Mouse (Mus musculus): ENCODE measurements around the gene Rnf220. TPM values are rescaled to one million over a fixed set of nuclear protein-coding genes. Genes with fewer than 3 reads are reported as not detected.

The Rnf220 gene
- polyA plus RNA-seq, 1 experiment from 2014 or later, result 122 TPM

DNA sequence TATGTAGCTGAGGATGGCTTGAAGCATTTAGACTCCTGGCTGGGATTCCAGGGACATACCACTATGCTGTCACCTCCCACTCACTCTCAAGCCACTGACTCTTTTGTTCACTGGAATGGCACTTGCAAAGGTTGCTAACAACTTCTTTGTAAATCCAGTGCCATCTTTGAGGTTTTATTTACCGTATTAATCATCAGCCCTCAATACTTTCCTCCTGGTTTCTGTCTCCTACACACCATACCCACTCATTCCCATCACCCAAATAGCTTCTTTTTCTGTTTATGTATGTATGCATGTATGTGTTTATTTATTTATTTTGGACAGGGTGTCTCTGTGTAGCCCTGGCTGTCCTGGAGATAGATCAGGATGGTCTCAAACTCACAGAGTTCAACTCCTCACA is 245.9 kb downstream of the Rnf220 start:
- no peaks in the 10 kb centered on the region for H3K36me3 ChIP-seq
- H3K4me1 ChIP-seq (replicated peaks), result peaks cover 16% of the 10 kb centered on the region
- no peak overlapping the region for H3K9ac ChIP-seq
- 83% methylated on average over 1 of the region's 1 CpGs for WGBS
- H3K27ac ChIP-seq (replicated peaks), result no peak overlapping the region
- H3K9me3 ChIP-seq, result no peaks in the 10 kb centered on the region
- no peaks in the 10 kb centered on the region for H3K27me3 ChIP-seq
- peak overlapping the region; percentile 65 for H3K4me3 ChIP-seq
- ATAC-seq (ENCODE audit: low FRiP score, low read depth), result no peak
- peak overlapping the region; percentile 73 for H3K4me2 ChIP-seq

GRCm38 (mm10) chr4:117240867-117241266 is 256.0 kb downstream of the Rnf220 start:
- no peaks in the 10 kb centered on the region for H3K4me1 ChIP-seq (replicated peaks)
- H3K4me3 ChIP-seq, result no peak overlapping the region
- no peak overlapping the region for H3K4me2 ChIP-seq
- no peaks in the 10 kb centered on the region for H3K27me3 ChIP-seq
- no peaks in the 10 kb centered on the region for H3K36me3 ChIP-seq
- no peaks in the 10 kb centered on the region for H3K9me3 ChIP-seq
- no peak for ATAC-seq (ENCODE audit: low FRiP score, low read depth)
- WGBS, result 69% methylated on average over 6 of the region's 6 CpGs
- H3K9ac ChIP-seq, result no peak overlapping the region
- no peak overlapping the region for H3K27ac ChIP-seq (replicated peaks)

DNA sequence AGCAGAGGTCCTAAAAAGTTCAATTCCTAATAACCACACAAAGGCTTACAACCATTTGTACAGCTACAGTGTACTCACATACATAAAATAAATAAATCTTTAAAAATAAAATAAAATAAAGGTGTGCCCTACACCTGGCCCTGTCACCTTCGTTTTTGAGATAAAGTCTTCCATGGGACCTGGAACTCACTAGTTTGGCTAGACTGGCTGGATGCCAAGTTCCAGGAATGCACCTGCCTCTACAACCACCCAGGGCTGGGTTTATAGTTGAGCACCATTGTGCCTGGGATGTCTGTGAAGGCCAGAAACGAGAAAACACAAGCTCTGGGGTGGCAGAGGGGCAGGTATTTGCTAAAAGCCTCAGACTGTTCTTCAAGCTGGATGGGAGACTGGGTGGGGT is 257.7 kb downstream of the Rnf220 start:
- H3K27ac ChIP-seq (replicated peaks), result no peak overlapping the region
- H3K9ac ChIP-seq, result no peak overlapping the region
- WGBS, result 48% methylated on average over 2 of the region's 2 CpGs
- ATAC-seq (ENCODE audit: low FRiP score, low read depth), result no peak
- no peaks in the 10 kb centered on the region for H3K9me3 ChIP-seq
- H3K4me2 ChIP-seq, result no peak overlapping the region
- no peaks in the 10 kb centered on the region for H3K4me1 ChIP-seq (replicated peaks)
- no peak overlapping the region for H3K4me3 ChIP-seq
- H3K36me3 ChIP-seq, result no peaks in the 10 kb centered on the region
- no peaks in the 10 kb centered on the region for H3K27me3 ChIP-seq

DNA sequence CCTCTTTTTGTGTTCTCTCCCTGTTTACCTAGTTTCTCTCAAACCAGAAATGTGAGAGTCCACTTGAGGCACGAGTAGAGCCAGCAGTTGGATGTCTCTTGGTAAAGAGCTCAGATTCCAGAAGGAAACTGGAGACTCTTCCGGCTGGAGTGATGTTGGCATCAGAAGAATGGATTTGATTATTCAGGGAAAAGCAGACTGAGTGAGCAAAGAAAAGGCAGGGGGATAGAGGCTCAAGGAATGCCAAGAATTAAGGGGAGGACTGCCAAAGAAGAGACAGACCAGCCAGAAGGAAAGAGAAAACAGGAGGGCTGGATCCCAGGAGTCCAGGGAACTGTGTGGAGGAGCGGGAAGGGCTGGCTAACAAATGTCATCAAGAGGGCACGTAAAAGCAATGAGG is 261.0 kb downstream of the Rnf220 start:
- no peaks in the 10 kb centered on the region for H3K4me1 ChIP-seq (replicated peaks)
- no peaks in the 10 kb centered on the region for H3K27me3 ChIP-seq
- ATAC-seq (ENCODE audit: low FRiP score, low read depth), result no peak
- no peak overlapping the region for H3K27ac ChIP-seq (replicated peaks)
- H3K4me3 ChIP-seq, result no peak overlapping the region
- no peak overlapping the region for H3K9ac ChIP-seq
- WGBS, result 61% methylated on average over 4 of the region's 4 CpGs
- H3K36me3 ChIP-seq, result no peaks in the 10 kb centered on the region
- H3K9me3 ChIP-seq, result no peaks in the 10 kb centered on the region
- H3K4me2 ChIP-seq, result no peak overlapping the region

- no peak overlapping the region for H3K4me2 ChIP-seq
- H3K9me3 ChIP-seq, result no peaks in the 10 kb centered on the region
- no peak overlapping the region for H3K27ac ChIP-seq (replicated peaks)
- ATAC-seq (ENCODE audit: low FRiP score, low read depth), result peak; percentile 48; the same call in 1 of the 2 replicates
- H3K27me3 ChIP-seq, result no peaks in the 10 kb centered on the region
- H3K4me3 ChIP-seq, result no peak overlapping the region
- no peak overlapping the region for H3K9ac ChIP-seq
- no peaks in the 10 kb centered on the region for H3K36me3 ChIP-seq
- no peaks in the 10 kb centered on the region for H3K4me1 ChIP-seq (replicated peaks)
- WGBS, result 54% methylated on average over 7 of the region's 7 CpGs
Measured at GRCm38 (mm10) chr4:117234166-117234741, 262.6 kb downstream of the Rnf220 start.

DNA sequence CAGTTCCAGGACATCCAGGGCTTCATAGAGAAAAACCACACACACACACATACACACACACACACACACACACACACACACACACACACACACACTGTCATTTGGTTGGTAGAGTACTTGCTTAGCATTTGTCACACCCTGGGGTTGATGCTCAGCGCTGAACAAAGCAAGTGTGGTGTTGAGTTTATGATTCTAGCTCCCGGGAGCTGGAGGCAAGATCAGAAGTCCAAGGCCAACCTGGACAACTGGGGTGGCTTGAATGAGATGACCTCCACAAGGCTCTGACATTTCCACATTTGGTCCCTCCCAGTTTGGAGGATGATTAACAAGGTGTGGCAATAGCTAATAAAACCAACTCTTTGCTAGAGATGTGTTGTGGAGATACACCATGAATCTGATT is 265.6 kb downstream of the Rnf220 start:
- Histone ChIP-seq H3K9ac (no peak overlapping the region), H3K4me2 (no peak overlapping the region), H3K27ac (replicated peaks) (no peak overlapping the region), H3K36me3 (no peaks in the 10 kb centered on the region), H3K27me3 (no peaks in the 10 kb centered on the region), H3K4me3 (no peak overlapping the region), H3K4me1 (replicated peaks) (no peaks in the 10 kb centered on the region), H3K9me3 (no peaks in the 10 kb centered on the region)
- ATAC-seq (ENCODE audit: low FRiP score, low read depth), result no peak
- 91% methylated on average over 2 of the region's 2 CpGs for WGBS

GRCm38 (mm10) chr4:117230331-117230730 is 266.5 kb downstream of the Rnf220 start:
- WGBS, result 56% methylated on average over 10 of the region's 10 CpGs
- ATAC-seq (ENCODE audit: low FRiP score, low read depth), result no peak
- Histone ChIP-seq H3K4me2 (no peak overlapping the region), H3K36me3 (no peaks in the 10 kb centered on the region), H3K4me1 (replicated peaks) (no peaks in the 10 kb centered on the region), H3K27ac (replicated peaks) (no peak overlapping the region), H3K4me3 (no peak overlapping the region), H3K9me3 (no peaks in the 10 kb centered on the region), H3K27me3 (no peaks in the 10 kb centered on the region), H3K9ac (no peak overlapping the region)

GRCm38 (mm10) chr4:117229590-117229989 is 267.3 kb downstream of the Rnf220 start:
- no peak for ATAC-seq (ENCODE audit: low FRiP score, low read depth)
- H3K27ac ChIP-seq (replicated peaks), result no peak overlapping the region
- H3K9ac ChIP-seq, result no peak overlapping the region
- H3K4me2 ChIP-seq, result no peak overlapping the region
- no peak overlapping the region for H3K4me3 ChIP-seq
- no peaks in the 10 kb centered on the region for H3K36me3 ChIP-seq
- H3K4me1 ChIP-seq (replicated peaks), result no peaks in the 10 kb centered on the region
- no peaks in the 10 kb centered on the region for H3K9me3 ChIP-seq
- 76% methylated on average over 15 of the region's 15 CpGs for WGBS
- no peaks in the 10 kb centered on the region for H3K27me3 ChIP-seq

- Histone ChIP-seq H3K4me2 (no peak overlapping the region), H3K27ac (replicated peaks) (no peak overlapping the region), H3K9ac (no peak overlapping the region), H3K36me3 (no peaks in the 10 kb centered on the region), H3K4me3 (no peak overlapping the region), H3K27me3 (no peaks in the 10 kb centered on the region), H3K9me3 (no peaks in the 10 kb centered on the region), H3K4me1 (replicated peaks) (no peaks in the 10 kb centered on the region)
- no peak for ATAC-seq (ENCODE audit: low FRiP score, low read depth)
Measured at GRCm38 (mm10) chr4:117225250-117225649, 271.6 kb downstream of the Rnf220 start.

DNA sequence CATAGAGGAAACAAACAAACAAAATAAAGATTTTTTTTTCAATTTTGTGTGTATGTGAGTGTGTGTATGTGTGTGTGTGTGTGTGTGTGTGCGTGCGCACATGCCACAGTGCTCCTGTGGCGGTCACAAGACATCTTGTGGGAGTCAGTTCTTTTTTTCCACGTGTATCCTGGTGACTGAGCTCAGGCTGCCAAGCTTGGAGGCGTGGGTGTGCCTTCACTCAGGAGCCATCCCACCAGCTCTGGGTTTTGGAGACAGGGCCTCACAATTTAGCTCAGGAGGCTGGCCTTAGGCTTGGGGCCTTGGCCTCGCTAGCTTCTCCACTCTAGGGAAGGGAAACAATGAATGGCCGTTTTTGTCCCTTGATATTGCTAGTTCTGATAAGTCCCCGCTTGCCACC is 272.7 kb downstream of the Rnf220 start:
- Histone ChIP-seq H3K4me3 (no peak overlapping the region), H3K9me3 (no peaks in the 10 kb centered on the region), H3K36me3 (no peaks in the 10 kb centered on the region), H3K27ac (replicated peaks) (no peak overlapping the region), H3K4me1 (replicated peaks) (no peaks in the 10 kb centered on the region), H3K9ac (no peak overlapping the region), H3K27me3 (no peaks in the 10 kb centered on the region), H3K4me2 (no peak overlapping the region)
- WGBS, result 82% methylated on average over 8 of the region's 8 CpGs
- no peak for ATAC-seq (ENCODE audit: low FRiP score, low read depth)

DNA sequence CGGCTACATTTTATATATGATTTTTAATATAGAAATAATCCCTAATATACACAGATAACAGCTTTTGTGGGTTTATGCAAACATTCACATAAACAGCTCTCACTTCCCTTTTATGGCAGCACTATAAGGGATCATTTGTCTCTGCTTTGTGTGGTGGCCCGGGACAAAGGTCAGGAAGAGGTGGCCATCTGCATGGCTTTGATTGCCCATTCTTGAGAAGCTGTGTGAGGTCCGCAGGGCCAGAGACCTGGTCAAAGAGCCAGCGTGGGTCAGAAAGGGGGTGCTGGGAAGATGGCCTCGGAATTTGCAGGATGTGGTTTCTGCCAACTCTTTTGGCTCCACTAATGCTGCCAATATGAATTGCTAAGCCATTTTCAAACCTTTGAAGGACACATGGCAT is 273.9 kb downstream of the Rnf220 start:
- H3K4me2 ChIP-seq, result no peak overlapping the region
- no peak overlapping the region for H3K27ac ChIP-seq (replicated peaks)
- H3K27me3 ChIP-seq, result no peaks in the 10 kb centered on the region
- no peaks in the 10 kb centered on the region for H3K36me3 ChIP-seq
- no peaks in the 10 kb centered on the region for H3K9me3 ChIP-seq
- ATAC-seq (ENCODE audit: low FRiP score, low read depth), result no peak
- no peak overlapping the region for H3K9ac ChIP-seq
- no peak overlapping the region for H3K4me3 ChIP-seq
- no peaks in the 10 kb centered on the region for H3K4me1 ChIP-seq (replicated peaks)
- WGBS, result 39% methylated on average over 5 of the region's 5 CpGs

DNA sequence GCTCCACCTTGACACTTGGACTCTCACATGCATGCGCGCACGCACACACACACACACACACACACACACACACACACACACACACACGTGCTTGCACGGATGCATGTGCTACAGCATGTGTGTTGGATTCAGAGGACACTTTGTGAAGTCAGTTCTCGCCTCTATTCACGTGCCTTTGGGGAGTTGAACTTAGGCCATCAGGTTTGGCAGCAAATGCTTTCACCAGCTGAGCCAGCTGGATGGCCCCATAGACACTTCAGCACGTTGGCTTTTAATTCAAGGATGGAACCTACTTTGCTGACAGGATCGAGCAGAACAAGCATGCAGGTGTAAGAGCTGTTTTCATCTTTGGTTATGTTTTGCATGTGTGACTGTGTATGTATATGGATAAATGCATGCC is 275.0 kb downstream of the Rnf220 start:
- Histone ChIP-seq H3K27me3 (no peaks in the 10 kb centered on the region), H3K36me3 (no peaks in the 10 kb centered on the region), H3K27ac (replicated peaks) (no peak overlapping the region), H3K9ac (no peak overlapping the region), H3K9me3 (no peaks in the 10 kb centered on the region), H3K4me1 (replicated peaks) (no peaks in the 10 kb centered on the region), H3K4me2 (no peak overlapping the region), H3K4me3 (no peak overlapping the region)
- WGBS, result 83% methylated on average over 9 of the region's 9 CpGs
- no peak for ATAC-seq (ENCODE audit: low FRiP score, low read depth)

All from hindbrain, embryonic 15.5 days (tissue).